Mouse (Mus musculus) layer of hippocampus, postnatal 10 days (tissue): ENCODE results near the gene Car12. TPM values are rescaled to one million over a fixed set of nuclear protein-coding genes. Genes with fewer than 3 reads are reported as not detected.

Experiments used
- DNase-seq, 2 experiments: peaks; one replicate each; pipeline ENCODE4 v3.0.0; 2021; ENCODE audit warnings: low spot score in 2 of 2
- long read RNA-seq: library from polyadenylated mRNA; stranded (forward); transcript quantifications from one replicate; pipeline ENCODE4 v2.0.0, GENCODE M21; 2023
- total RNA-seq, 2 experiments: library from RNA; stranded (reverse); gene quantifications; 2 replicates each; pipeline ENCODE4 v1.2.3; 2021

Car12 gene
- total RNA-seq, result 10 to 100 TPM; 26.1 to 30.4 TPM
- long read RNA-seq, partial matches to known transcripts, result 0 of 7 reads
- long read RNA-seq, other reads (novel, unspliced or antisense), result 5 of 7 reads

- no peak for DNase-seq
Observed at GRCm38 (mm10) chr9:66713135-66714021, at the start of gene Car12. Car12 (plus strand) TSS chr9:66713686.

DNA sequence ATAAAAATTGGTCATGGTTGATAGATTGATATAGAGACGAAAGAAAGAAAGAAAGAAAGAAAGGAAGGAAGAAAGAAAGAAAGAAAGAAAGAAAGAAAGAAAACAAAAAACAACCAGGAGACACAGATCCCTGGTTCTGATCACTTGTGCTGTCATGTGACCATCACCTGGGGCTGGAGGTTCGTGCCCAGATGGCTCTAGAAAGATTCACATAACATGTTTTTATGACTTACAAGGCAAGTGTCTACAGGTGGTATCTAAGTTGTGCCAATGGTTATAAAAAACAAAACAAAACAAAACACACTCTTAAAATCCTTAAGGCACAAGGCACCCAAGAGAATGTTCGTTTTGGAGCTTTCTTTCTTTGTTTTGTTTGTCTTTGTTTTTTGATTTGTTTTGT lies 49.7 kb upstream of the Car12 start:
- no peak for DNase-seq

GRCm38 (mm10) chr9:66664561-66664960 lies 48.9 kb upstream of the Car12 start:
- DNase-seq, result no peak

DNA sequence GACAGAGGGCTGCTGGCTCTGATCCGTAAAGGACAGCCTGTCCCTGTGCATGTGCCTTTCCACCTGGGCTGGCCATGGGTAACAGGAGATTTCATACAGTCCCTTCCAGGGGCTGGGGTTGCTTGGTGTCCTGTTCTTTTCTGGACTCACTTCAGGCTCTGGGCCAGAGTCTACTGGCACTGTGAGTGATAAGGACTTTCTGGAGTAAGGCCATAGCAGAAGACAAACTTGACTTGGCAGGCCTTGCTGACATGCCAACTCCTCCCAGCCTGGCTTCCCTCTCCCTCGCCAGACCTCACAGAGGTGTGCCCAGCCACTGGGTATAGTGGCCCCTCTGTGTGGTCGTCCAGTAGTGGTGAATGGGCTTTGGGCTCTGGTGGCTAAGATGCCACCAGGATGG lies 47.3 kb upstream of the Car12 start:
- DNase-seq, result no peak

GRCm38 (mm10) chr9:66667046-66667445 lies 46.4 kb upstream of the Car12 start:
- no peak for DNase-seq

DNA sequence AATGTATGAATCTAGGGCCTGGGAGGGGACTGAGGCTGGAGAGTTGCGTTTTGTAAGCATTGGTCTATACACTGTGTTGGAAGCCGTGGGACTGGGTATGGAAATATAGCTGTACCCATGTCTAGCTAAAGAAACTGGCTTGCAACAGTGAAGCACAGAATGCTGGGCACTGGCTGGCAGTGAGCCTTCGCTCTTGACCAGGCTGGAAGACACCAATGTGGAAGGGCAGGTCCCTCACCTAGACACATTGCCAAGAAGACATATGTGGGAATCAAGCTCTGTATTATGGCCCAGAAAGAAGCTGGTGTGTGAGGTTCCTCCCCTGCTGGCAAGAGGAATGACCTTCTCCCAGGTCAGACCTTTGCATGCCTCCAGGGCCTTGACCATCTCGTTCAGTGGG lies 45.6 kb upstream of the Car12 start:
- no peak for DNase-seq

- DNase-seq, result no peak
Observed at GRCm38 (mm10) chr9:66669561-66670078, 43.9 kb upstream of the Car12 start.

- no peak for DNase-seq
Observed at GRCm38 (mm10) chr9:66673771-66674170, 39.7 kb upstream of the Car12 start.

DNA sequence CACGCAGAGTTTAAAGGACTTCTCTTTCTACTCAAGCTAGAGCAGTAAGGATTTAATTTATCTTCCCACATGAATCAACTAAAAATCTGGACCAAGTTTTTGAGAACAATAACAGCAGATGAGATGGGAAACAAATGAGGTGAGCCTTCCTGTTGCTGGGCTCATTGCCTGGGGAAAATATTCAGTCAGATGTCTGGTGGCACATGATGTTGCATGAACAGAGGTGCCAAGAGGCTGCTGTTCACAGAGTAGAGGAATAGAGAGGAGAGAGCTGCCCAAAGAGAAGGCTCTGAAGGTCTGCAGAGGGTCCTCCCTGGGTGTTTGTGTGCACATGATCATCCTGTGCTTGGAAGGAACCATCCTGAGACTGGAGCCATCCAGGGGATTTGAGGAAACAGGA lies 37.9 kb upstream of the Car12 start:
- DNase-seq, result peak; percentile 26 to 40

DNA sequence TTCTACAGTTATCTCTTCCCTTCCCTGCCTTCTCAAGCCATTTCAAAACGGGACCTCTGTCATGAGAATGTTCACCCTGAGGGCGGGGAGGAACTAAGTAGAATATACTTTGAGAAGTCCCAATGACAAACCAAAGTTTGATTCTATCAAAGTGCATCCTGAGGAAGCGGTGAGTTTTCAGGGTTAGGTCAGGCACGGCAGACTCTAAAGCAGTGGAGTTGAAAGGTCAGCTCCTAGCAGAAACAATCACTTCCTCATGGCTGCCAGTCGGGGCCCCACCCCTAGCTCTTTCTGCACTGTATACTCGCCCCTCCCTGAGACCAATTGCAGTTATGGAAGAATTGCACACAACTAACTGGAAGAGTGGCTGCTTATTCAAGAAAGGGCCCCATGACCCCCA lies 33.4 kb upstream of the Car12 start:
- DNase-seq, result no peak

DNA sequence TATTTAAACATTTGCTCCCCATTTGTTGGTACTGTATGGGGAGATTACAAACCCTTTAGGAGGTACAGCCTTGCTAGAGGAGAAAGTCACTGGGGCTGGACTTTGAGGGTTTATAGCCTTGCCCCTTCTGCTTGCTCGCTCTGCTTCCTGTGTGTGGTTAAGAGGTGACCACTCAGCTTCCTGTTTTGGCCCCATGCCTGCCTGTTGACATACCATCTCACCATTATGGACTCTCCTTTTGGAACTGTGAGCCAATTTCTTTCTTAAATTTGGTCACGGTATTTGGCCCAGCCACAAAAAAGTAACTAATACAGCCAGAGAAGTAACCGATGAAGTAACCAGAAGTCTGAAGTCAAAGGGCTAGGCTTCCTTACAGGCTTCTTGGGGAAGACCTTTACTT lies 30.7 kb upstream of the Car12 start:
- DNase-seq, result no peak

DNA sequence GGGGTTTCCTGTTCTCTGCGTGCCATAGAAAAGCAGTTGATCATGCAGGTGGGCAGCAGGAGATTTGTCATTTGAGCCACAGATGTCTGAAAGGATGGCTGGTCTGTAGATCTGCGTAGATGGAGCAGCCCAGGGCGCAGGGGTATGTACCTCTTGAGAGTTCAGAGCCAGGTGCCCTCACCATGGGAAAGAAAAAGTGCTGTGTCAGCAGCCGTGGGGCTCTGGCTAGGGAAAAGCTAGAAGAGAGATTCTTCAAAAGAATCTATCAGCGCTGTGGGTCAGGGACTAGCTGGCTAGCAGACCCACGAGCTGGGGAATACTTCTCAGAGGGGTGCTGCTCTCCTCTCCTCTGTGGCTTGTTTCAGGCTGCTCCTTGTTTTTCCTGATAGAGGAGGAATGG lies 27.8 kb upstream of the Car12 start:
- no peak for DNase-seq

- no peak for DNase-seq
Observed at GRCm38 (mm10) chr9:66687713-66688112, 25.8 kb upstream of the Car12 start.

DNA sequence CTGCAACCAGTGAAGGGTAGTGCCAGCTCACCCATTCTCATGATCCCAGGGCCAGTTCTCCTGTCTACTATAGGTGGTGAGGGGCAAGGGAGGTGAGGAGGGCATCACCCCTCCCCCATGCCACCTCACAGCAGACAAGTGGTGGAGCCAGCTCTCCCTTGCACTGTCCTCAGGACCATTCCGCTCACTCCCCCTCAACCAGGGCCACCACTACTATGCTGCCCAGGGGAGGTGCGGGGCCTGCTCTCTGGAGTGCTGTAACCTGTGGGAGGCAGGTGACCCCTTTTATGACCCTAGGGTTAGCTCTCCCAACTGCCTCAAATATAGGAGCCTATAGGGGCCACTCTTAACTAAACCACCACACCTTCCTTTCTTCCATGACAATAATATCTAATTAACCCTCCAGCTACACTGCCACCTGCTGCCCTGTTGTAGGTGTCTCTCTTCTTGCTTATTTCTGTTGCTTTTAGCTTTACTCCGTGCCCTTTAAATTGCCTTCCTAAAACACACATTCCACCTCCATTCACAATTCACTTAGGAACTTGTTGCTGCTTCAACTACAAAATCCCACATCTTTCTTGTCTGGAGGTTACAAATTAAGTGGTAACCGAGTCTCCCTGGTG lies 21.7 kb upstream of the Car12 start:
- no peak for DNase-seq

DNA sequence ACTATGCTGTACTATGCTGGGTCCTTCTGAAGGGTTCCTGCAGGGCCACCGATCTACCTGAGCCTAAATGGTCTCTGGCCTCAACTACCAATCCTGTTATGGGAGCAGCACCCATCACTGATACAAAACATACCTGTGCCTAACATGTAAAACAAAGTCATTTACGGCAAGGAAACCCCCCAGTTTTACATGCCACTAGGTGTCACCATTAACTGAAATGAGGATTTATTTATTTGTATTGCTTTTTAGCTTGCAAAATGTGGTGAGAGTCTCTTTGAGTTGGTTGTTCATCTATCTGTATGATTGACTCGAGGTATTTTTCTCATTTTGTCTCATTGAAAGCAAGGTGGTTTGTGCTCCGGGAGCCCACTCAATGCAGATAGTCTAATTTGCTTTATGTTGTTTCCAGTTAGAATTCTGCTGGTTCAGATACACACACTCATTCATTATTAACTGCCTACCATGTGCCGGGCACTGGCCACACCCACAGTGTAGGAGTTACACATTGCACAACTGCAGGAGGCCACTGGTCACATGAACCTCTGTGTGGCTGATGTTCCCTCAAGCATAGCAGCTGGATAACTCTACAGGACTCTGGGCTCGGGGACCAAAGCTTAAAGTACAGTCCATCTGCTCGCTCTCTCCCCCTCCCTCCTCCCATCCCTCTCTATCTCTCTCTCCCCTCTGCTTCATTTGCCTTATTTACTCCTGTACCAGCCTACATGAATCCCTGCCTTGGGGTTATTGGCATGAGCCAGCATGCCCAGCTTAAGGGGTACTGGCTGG lies 15.9 kb upstream of the Car12 start:
- no peak for DNase-seq

DNA sequence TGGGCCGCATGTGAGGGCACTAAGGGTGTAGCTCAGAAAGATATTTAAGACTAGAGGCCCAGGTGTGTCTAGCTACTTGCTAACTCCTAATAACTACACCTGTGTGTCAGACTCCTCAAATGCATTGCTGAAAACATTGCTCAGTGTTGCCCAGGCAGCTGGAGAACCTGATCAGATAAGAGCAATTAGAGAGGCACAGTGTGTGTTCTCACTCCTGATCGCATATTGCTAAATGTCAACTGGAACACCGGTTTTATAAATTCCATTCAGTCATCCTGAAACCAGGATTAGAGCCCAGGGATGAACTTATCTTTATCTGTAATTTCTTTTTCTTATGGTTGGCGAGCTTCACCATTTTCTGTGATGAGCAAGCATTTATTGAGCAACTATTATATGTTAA lies 13.7 kb upstream of the Car12 start:
- no peak for DNase-seq

- no peak for DNase-seq
Observed at GRCm38 (mm10) chr9:66703002-66703401, 10.5 kb upstream of the Car12 start.

GRCm38 (mm10) chr9:66705354-66705753 lies 8.1 kb upstream of the Car12 start:
- DNase-seq, result no peak

DNA sequence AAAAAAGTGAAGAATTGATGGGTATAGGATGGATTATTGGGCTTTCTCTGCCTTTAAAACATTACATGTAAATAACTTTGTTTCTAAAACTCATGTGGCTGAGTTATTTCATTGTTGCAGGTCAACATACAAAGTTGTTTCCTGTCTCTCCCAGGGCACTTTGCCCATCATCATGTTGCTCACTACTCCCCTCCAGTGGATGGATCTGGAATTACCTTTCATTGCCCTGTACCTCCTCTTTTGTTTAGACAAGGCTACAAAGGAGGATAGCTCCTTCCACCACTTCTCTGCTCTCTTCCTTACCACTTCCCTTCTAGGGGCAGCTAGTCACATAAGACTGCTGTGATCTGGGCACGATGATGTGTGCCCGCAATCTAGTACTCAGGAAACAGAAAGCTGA lies 7.7 kb upstream of the Car12 start:
- DNase-seq, result peak; percentile 78 to 82

GRCm38 (mm10) chr9:66708054-66708772 lies 5.3 kb upstream of the Car12 start:
- DNase-seq, result peak in 1 of 2 experiments; percentile 50
